Mouse (Mus musculus): ENCODE measurements around the gene Spint5. TPM values are rescaled to one million over a fixed set of nuclear protein-coding genes. Genes with fewer than 3 reads are reported as not detected.

Spint5 gene
- polyA plus RNA-seq (2014; fragmentation: Illumina TruSeq; extraction: RNeasy Lipid Tissue Mini Kit (QIAGEN cat#74804)), result not detected

DNA sequence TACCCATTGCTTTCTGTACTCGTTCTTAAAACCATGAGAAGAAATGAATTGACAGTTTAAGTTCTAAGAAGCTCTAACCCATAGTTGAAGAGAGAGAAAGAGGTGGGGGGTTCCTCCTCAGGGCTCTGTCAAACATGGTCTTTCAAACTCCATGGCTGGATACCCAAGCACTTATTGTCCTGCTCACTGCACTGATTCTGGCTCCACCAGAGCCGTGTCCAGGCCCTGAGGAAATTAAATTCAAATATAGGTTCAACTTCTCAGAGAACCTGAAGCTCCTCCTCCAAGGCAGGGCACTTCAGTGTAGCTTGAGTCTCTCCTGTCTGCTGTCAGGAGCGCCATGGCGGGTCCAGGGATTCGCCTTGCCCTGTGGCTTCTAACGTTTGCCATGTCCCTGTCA is at the start of gene Spint5:
Gene Spint5, plus strand, starts transcription at position 301 of the 400 bp plus-strand sequence.

DNA sequence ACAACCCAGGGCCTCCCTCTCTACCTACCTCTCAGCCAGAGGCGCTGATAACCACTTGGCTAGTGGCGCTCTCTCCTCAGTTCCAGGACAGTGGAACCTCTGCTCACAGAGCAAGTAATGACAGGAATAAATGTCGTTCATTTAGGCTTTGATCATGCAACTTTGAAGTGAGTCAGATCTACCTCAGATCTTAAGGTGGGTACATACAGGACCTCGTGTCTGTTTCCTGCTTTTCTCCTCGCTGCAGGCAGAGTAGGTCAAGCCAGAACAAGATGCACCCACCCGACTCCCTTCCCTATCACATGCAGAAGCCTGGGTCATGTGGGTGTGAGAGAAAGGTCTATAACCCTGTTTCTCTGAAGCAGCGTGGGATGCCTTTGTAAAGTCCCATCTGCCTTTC is 41.1 kb upstream of the Spint5 start, which contains the start of gene Wfdc11:
Gene Wfdc11, minus strand, starts transcription at position 101 of the 400 bp plus-strand sequence.

DNA sequence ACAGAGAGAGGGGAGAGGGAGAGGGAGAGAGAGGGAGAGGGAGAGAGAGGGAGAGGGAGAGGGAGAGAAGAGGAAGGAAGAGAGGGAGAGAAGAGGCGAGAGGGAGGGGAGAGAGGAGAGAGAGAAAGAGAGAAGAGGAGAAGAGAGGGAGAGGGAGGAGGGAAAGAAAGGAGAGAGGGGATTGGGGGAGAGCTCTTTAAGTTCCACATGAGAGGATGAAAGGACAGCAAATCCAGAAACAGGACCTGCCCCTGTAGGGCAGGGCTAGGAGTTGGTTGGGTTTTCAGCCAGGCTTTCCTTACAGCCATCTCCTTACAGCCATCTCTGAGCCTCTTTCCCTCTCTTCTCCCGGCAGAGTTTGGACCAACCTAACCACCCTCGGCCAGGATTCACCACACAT is 30.3 kb upstream of the Spint5 start, which contains the start of gene Wfdc13:
Gene Wfdc13, plus strand, starts transcription at position 301 of the 400 bp plus-strand sequence.

DNA sequence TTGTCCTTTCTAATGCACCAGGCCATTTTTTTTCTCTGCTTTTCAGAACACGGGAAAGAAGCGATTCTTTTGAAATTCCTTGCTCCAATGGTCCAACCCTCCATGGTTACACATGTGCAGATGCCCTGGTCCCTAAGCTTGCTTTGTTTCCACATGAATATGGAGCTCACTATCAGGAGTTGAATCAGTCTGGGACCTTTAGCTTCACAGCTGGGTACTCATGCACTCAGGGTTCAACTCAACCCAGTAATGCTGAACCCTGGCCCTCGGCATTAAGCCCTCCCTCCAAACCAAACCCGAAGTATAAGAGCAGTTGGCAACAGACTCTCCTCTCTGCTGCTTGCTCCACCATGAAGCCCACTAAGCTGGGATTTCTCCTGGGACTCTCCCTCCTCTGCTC is 16.9 kb upstream of the Spint5 start, which contains the start of gene Spint4:
Gene Spint4, plus strand, starts transcription at position 301 of the 400 bp plus-strand sequence.

DNA sequence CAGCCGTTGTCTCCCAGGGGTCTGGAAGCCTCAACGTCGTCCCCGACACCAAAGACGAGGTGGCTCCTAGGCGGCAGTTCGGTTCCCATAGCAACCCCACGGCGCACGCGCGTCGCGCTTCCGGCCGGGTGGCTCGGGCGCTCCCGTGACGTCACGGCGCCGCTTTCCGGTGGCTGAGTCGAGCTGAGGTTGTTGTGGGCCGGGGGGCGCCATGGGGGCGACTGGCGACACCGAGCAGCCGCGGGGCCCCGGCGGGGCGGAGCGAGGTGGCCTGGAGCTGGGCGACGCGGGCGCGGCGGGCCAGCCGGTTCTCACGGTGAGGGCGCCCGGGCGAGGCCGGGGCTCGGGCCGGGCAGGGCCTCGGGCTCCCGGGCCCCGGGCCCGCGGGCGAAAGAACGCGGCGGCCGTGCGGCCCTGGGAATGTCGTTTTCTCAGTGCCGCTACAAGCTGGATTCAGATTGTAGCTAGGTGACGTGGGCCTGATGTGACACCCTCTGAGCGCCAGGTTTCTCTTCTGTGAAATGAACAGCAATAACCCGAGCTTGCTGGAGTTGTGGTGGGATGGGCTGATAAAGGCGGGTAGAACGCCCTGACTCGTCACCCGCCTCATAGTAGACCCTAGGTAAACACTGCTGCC is 30.9 kb downstream of the Spint5 start, which contains the start of the genes Wfdc3 and Dnttip1:
Gene Wfdc3, minus strand, starts transcription at position 89 of the 637 bp plus-strand sequence.
Gene Dnttip1, plus strand, starts transcription at position 141 of the 637 bp plus-strand sequence.

Other genes starting within 250 kb of the Spint5 start
- gene Trp53tg5, start 241.6 kb upstream of the Spint5 start, polyA plus RNA-seq (2014; fragmentation: Illumina TruSeq; extraction: RNeasy Lipid Tissue Mini Kit (QIAGEN cat#74804)), result not detected
- 4.7 TPM for gene Dbndd2, start 229.2 kb upstream of the Spint5 start, polyA plus RNA-seq (2014; fragmentation: Illumina TruSeq; extraction: RNeasy Lipid Tissue Mini Kit (QIAGEN cat#74804))
- gene Pigt, start 217.8 kb upstream of the Spint5 start, polyA plus RNA-seq (2014; fragmentation: Illumina TruSeq; extraction: RNeasy Lipid Tissue Mini Kit (QIAGEN cat#74804)), result 8.6 TPM
- gene Wfdc2, start 152.9 kb upstream of the Spint5 start, polyA plus RNA-seq (2014; fragmentation: Illumina TruSeq; extraction: RNeasy Lipid Tissue Mini Kit (QIAGEN cat#74804)), result 1.8 TPM
- not detected for gene Spint3, start 141.8 kb upstream of the Spint5 start, polyA plus RNA-seq (2014; fragmentation: Illumina TruSeq; extraction: RNeasy Lipid Tissue Mini Kit (QIAGEN cat#74804))
- gene Wfdc6a, start 129.9 kb upstream of the Spint5 start, polyA plus RNA-seq (2014; fragmentation: Illumina TruSeq; extraction: RNeasy Lipid Tissue Mini Kit (QIAGEN cat#74804)), result 0.66 TPM
- not detected for gene Eppin, start 121.7 kb upstream of the Spint5 start, polyA plus RNA-seq (2014; fragmentation: Illumina TruSeq; extraction: RNeasy Lipid Tissue Mini Kit (QIAGEN cat#74804))
- gene Wfdc6b, start 101.8 kb upstream of the Spint5 start, polyA plus RNA-seq (2014; fragmentation: Illumina TruSeq; extraction: RNeasy Lipid Tissue Mini Kit (QIAGEN cat#74804)), result not detected
- gene Wfdc8, start 101.7 kb upstream of the Spint5 start, polyA plus RNA-seq (2014; fragmentation: Illumina TruSeq; extraction: RNeasy Lipid Tissue Mini Kit (QIAGEN cat#74804)), result not detected
- gene Wfdc16, start 76.5 kb upstream of the Spint5 start, polyA plus RNA-seq (2014; fragmentation: Illumina TruSeq; extraction: RNeasy Lipid Tissue Mini Kit (QIAGEN cat#74804)), result not detected
- 4.0 TPM for gene Wfdc10, start 59.3 kb upstream of the Spint5 start, polyA plus RNA-seq (2014; fragmentation: Illumina TruSeq; extraction: RNeasy Lipid Tissue Mini Kit (QIAGEN cat#74804))
- gene Wfdc9, start 58.7 kb upstream of the Spint5 start, polyA plus RNA-seq (2014; fragmentation: Illumina TruSeq; extraction: RNeasy Lipid Tissue Mini Kit (QIAGEN cat#74804)), result not detected
- gene Wfdc11, start 41.2 kb upstream of the Spint5 start, polyA plus RNA-seq (2014; fragmentation: Illumina TruSeq; extraction: RNeasy Lipid Tissue Mini Kit (QIAGEN cat#74804)), result not detected
- gene Wfdc13, start 30.2 kb upstream of the Spint5 start, polyA plus RNA-seq (2014; fragmentation: Illumina TruSeq; extraction: RNeasy Lipid Tissue Mini Kit (QIAGEN cat#74804)), result not detected
- not detected for gene Spint4, start 16.8 kb upstream of the Spint5 start, polyA plus RNA-seq (2014; fragmentation: Illumina TruSeq; extraction: RNeasy Lipid Tissue Mini Kit (QIAGEN cat#74804))
- 0.57 TPM for gene Wfdc3, start 30.6 kb downstream of the Spint5 start, polyA plus RNA-seq (2014; fragmentation: Illumina TruSeq; extraction: RNeasy Lipid Tissue Mini Kit (QIAGEN cat#74804))
- 5.2 TPM for gene Dnttip1, start 30.7 kb downstream of the Spint5 start, polyA plus RNA-seq (2014; fragmentation: Illumina TruSeq; extraction: RNeasy Lipid Tissue Mini Kit (QIAGEN cat#74804))
- 21.0 TPM for gene Ube2c, start 54.6 kb downstream of the Spint5 start, polyA plus RNA-seq (2014; fragmentation: Illumina TruSeq; extraction: RNeasy Lipid Tissue Mini Kit (QIAGEN cat#74804))
- gene Tnnc2, start 64.7 kb downstream of the Spint5 start, polyA plus RNA-seq (2014; fragmentation: Illumina TruSeq; extraction: RNeasy Lipid Tissue Mini Kit (QIAGEN cat#74804)), result not detected
- gene Snx21, start 70.5 kb downstream of the Spint5 start, polyA plus RNA-seq (2014; fragmentation: Illumina TruSeq; extraction: RNeasy Lipid Tissue Mini Kit (QIAGEN cat#74804)), result 2.3 TPM
- gene Acot8, start 89.6 kb downstream of the Spint5 start, polyA plus RNA-seq (2014; fragmentation: Illumina TruSeq; extraction: RNeasy Lipid Tissue Mini Kit (QIAGEN cat#74804)), result not detected
- gene Zswim3, start 89.8 kb downstream of the Spint5 start, polyA plus RNA-seq (2014; fragmentation: Illumina TruSeq; extraction: RNeasy Lipid Tissue Mini Kit (QIAGEN cat#74804)), result 3.5 TPM
- 3.2 TPM for gene Zswim1, start 107.4 kb downstream of the Spint5 start, polyA plus RNA-seq (2014; fragmentation: Illumina TruSeq; extraction: RNeasy Lipid Tissue Mini Kit (QIAGEN cat#74804))
- not detected for gene Spata25, start 113.2 kb downstream of the Spint5 start, polyA plus RNA-seq (2014; fragmentation: Illumina TruSeq; extraction: RNeasy Lipid Tissue Mini Kit (QIAGEN cat#74804))
- 36.8 TPM for gene Ctsa, start 117.6 kb downstream of the Spint5 start, polyA plus RNA-seq (2014; fragmentation: Illumina TruSeq; extraction: RNeasy Lipid Tissue Mini Kit (QIAGEN cat#74804))
- not detected for gene Neurl2, start 118.2 kb downstream of the Spint5 start, polyA plus RNA-seq (2014; fragmentation: Illumina TruSeq; extraction: RNeasy Lipid Tissue Mini Kit (QIAGEN cat#74804))
- gene Pltp, start 142.4 kb downstream of the Spint5 start, polyA plus RNA-seq (2014; fragmentation: Illumina TruSeq; extraction: RNeasy Lipid Tissue Mini Kit (QIAGEN cat#74804)), result 3.1 TPM
- gene Pcif1, start 164.0 kb downstream of the Spint5 start, polyA plus RNA-seq (2014; fragmentation: Illumina TruSeq; extraction: RNeasy Lipid Tissue Mini Kit (QIAGEN cat#74804)), result 4.6 TPM
- gene Zfp335, start 196.5 kb downstream of the Spint5 start, polyA plus RNA-seq (2014; fragmentation: Illumina TruSeq; extraction: RNeasy Lipid Tissue Mini Kit (QIAGEN cat#74804)), result not detected
- 8.1 TPM for gene Mmp9, start 225.5 kb downstream of the Spint5 start, polyA plus RNA-seq (2014; fragmentation: Illumina TruSeq; extraction: RNeasy Lipid Tissue Mini Kit (QIAGEN cat#74804))
- gene Slc12a5, start 245.5 kb downstream of the Spint5 start, polyA plus RNA-seq (2014; fragmentation: Illumina TruSeq; extraction: RNeasy Lipid Tissue Mini Kit (QIAGEN cat#74804)), result 1.5 TPM